Mouse (Mus musculus) forelimb bud, embryonic 11.5 days (tissue): Measurements from ENCODE around the gene Chst1.
A peak's percentile ranks its signal among the peaks of the same experiment; 100 is the strongest.

ENCODE experiments used
- DNase-seq: peaks from one replicate; pipeline ENCODE4 v3.0.0-alpha.2; 2012; ENCODE audit warnings: low read depth, low spot score

Gene Chst1

GRCm38 (mm10) chr2:92599487-92600347, at the start of gene Chst1:
Chst1 (plus strand) TSS chr2:92599707.
- peak; percentile 26 for DNase-seq

- DNase-seq = no peak
Measured at GRCm38 (mm10) chr2:92550051-92550450, 49.5 kb upstream of the Chst1 start.

- DNase-seq = no peak
Measured at GRCm38 (mm10) chr2:92554536-92554935, 45.0 kb upstream of the Chst1 start.

- no peak for DNase-seq
Measured at GRCm38 (mm10) chr2:92562930-92563329, 36.6 kb upstream of the Chst1 start.

- DNase-seq = no peak
Measured at GRCm38 (mm10) chr2:92570623-92571022, 28.9 kb upstream of the Chst1 start.

- no peak for DNase-seq
Measured at GRCm38 (mm10) chr2:92577824-92578223, 21.7 kb upstream of the Chst1 start.

GRCm38 (mm10) chr2:92581302-92581701, 18.2 kb upstream of the Chst1 start:
- DNase-seq = no peak

- DNase-seq = peak; percentile 25
Measured at GRCm38 (mm10) chr2:92582596-92582995, 16.9 kb upstream of the Chst1 start.

- no peak for DNase-seq
Measured at GRCm38 (mm10) chr2:92587806-92588205, 11.7 kb upstream of the Chst1 start.

- no peak for DNase-seq
Measured at GRCm38 (mm10) chr2:92594929-92595730, 4.4 kb upstream of the Chst1 start.

- DNase-seq = no peak
Measured at GRCm38 (mm10) chr2:92597291-92597690, 2.2 kb upstream of the Chst1 start.

- DNase-seq = no peak
Measured at GRCm38 (mm10) chr2:92598941-92599486, 493 bp upstream of the Chst1 start.

- peak; percentile 16 for DNase-seq
Measured at GRCm38 (mm10) chr2:92600348-92600670, 802 bp downstream of the Chst1 start.

- DNase-seq = no peak
Measured at GRCm38 (mm10) chr2:92601246-92601645, 1.7 kb downstream of the Chst1 start.

GRCm38 (mm10) chr2:92602073-92602472, 2.6 kb downstream of the Chst1 start:
- DNase-seq = peak; percentile 32

GRCm38 (mm10) chr2:92603591-92603990, 4.1 kb downstream of the Chst1 start:
- no peak for DNase-seq

GRCm38 (mm10) chr2:92604565-92604964, 5.1 kb downstream of the Chst1 start:
- DNase-seq = no peak

- DNase-seq = no peak
Measured at GRCm38 (mm10) chr2:92605995-92606394, 6.5 kb downstream of the Chst1 start.

GRCm38 (mm10) chr2:92607153-92607552, 7.6 kb downstream of the Chst1 start:
- no peak for DNase-seq

GRCm38 (mm10) chr2:92607592-92607991, 8.1 kb downstream of the Chst1 start:
- no peak for DNase-seq

GRCm38 (mm10) chr2:92608013-92608619, 8.6 kb downstream of the Chst1 start:
- no peak for DNase-seq
